Mouse (Mus musculus) neural tube, embryonic 12.5 days (tissue): ENCODE measurements around the gene Trim37. TPM values are rescaled to one million over a fixed set of nuclear protein-coding genes. Genes with fewer than 3 reads are reported as not detected.

Experiments used
- ATAC-seq: fragments of 200-750 bp; cut with Nextera tagmentation; 2 replicates; pipeline ENCODE4 v1.8.0; 2017; ENCODE audit warnings: low read depth, mild to moderate bottlenecking, moderate TSS enrichment, moderate library complexity; ENCODE audit not compliant: low FRiP score
- H3K27ac ChIP-seq: fragments of 300-500 bp; sonication (generic); 2 replicates; pipeline ENCODE4 v1.5.1; 2016
- H3K27me3 ChIP-seq: fragments of 300-500 bp; sonication (generic); replicated peaks from 2 replicates; pipeline ENCODE4 v1.6.1; 2016; ENCODE audit warnings: mild to moderate bottlenecking
- H3K36me3 ChIP-seq: fragments of 300-500 bp; sonication (generic); 2 replicates; pipeline ENCODE4 v1.6.1; 2016; ENCODE audit warnings: mild to moderate bottlenecking
- H3K4me1 ChIP-seq: fragments of 300-500 bp; sonication (generic); 2 replicates; pipeline ENCODE4 v1.6.1; 2016
- H3K4me2 ChIP-seq: fragments of 300-500 bp; sonication (generic); replicated peaks from 2 replicates; pipeline ENCODE4 v1.6.1; 2016; ENCODE audit warnings: mild to moderate bottlenecking
- H3K4me3 ChIP-seq: fragments of 300-500 bp; sonication (generic); 2 replicates; pipeline ENCODE4 v1.5.1; 2016
- H3K9ac ChIP-seq: fragments of 300-500 bp; sonication (generic); 2 replicates; pipeline ENCODE4 v1.6.1; 2016; ENCODE audit warnings: mild to moderate bottlenecking
- H3K9me3 ChIP-seq: fragments of 300-500 bp; sonication (generic); 2 replicates; pipeline ENCODE4 v1.6.1; 2016; ENCODE audit warnings: mild to moderate bottlenecking
- WGBS: fragments of 180-500 bp; shearing (Covaris S2); methylation state at CpG from one replicate; pipeline ENCODE4 v1.1.7; 2016; 5-methylcytosine and 5-hydroxymethylcytosine counted together
- polyA plus RNA-seq: library from polyadenylated mRNA; unstranded; fragments of >200 nt; fragmentation: Nextera tagmentation; extraction: Ambion mirVana; gene quantifications from 2 replicates; pipeline ENCODE4 v1.2.1, GENCODE M21; 2016

The Trim37 gene
- polyA plus RNA-seq, result 79.1 and 82.8 TPM in 2 replicates

- peak; percentile 91 for ATAC-seq
- no peaks in the 10 kb centered on the region for H3K27me3 ChIP-seq
- peak within 1 kb of the TSS; percentile 83 for H3K9ac ChIP-seq
- peak within 1 kb of the TSS; percentile 82 for H3K27ac ChIP-seq
- H3K36me3 ChIP-seq, result peaks cover 27% of the 10 kb centered on the region
- peak within 1 kb of the TSS; percentile 72 for H3K4me2 ChIP-seq
- WGBS, result under 1% methylated on average over 104 of the region's 105 CpGs
- no peaks in the 10 kb centered on the region for H3K9me3 ChIP-seq
- peak within 1 kb of the TSS; percentile 93 for H3K4me3 ChIP-seq
- peaks cover 11% of the 10 kb centered on the region for H3K4me1 ChIP-seq
Measured at GRCm38 (mm10) chr11:87126824-87127816, at the start of gene Trim37. Gene Trim37, plus strand, starts transcription at chr11:87127077.

GRCm38 (mm10) chr11:87083712-87084111, 43.2 kb upstream of the Trim37 start:
- no peak overlapping the region for H3K27ac ChIP-seq
- peaks cover 48% of the 10 kb centered on the region for H3K36me3 ChIP-seq
- H3K27me3 ChIP-seq, result no peaks in the 10 kb centered on the region
- no peaks in the 10 kb centered on the region for H3K9me3 ChIP-seq
- peak overlapping the region; percentile 94; the same call in 1 of the 2 replicates for H3K4me2 ChIP-seq
- ATAC-seq, result no peak
- 89% methylated on average over 1 of the region's 1 CpGs for WGBS
- H3K4me1 ChIP-seq, result peaks cover 26% of the 10 kb centered on the region
- H3K9ac ChIP-seq, result no peak overlapping the region
- no peak overlapping the region for H3K4me3 ChIP-seq

- Histone ChIP-seq H3K9ac (peak overlapping the region; percentile 79; the same call in 1 of the 2 replicates), H3K4me1 (peaks cover 26% of the 10 kb centered on the region), H3K4me3 (peak overlapping the region; percentile 70), H3K9me3 (no peaks in the 10 kb centered on the region), H3K36me3 (peaks cover 37% of the 10 kb centered on the region), H3K27ac (no peak overlapping the region), H3K4me2 (peak overlapping the region; percentile 94), H3K27me3 (no peaks in the 10 kb centered on the region)
- no peak for ATAC-seq
- WGBS, result 93% methylated on average over 13 of the region's 13 CpGs
Measured at GRCm38 (mm10) chr11:87085461-87085860, 41.4 kb upstream of the Trim37 start.

GRCm38 (mm10) chr11:87086290-87086984, 40.4 kb upstream of the Trim37 start, which contains the start of gene Smg8:
Gene Smg8, minus strand, starts transcription at chr11:87086774.
- Histone ChIP-seq H3K9ac (peak within 1 kb of the TSS; percentile 79), H3K9me3 (no peaks in the 10 kb centered on the region), H3K4me1 (peaks cover 26% of the 10 kb centered on the region), H3K27ac (no peak within 1 kb of the TSS), H3K27me3 (no peaks in the 10 kb centered on the region), H3K36me3 (peaks cover 34% of the 10 kb centered on the region), H3K4me2 (peak within 1 kb of the TSS; percentile 94), H3K4me3 (peak within 1 kb of the TSS; percentile 70)
- peak; percentile 72; the same call in 1 of the 2 replicates for ATAC-seq
- WGBS, result 1% methylated on average over 43 of the region's 43 CpGs

GRCm38 (mm10) chr11:87087142-87087541, 39.7 kb upstream of the Trim37 start:
- peak overlapping the region; percentile 70; the same call in 1 of the 2 replicates for H3K4me3 ChIP-seq
- WGBS, result 77% methylated on average over 2 of the region's 2 CpGs
- peaks cover 34% of the 10 kb centered on the region for H3K36me3 ChIP-seq
- H3K9me3 ChIP-seq, result no peaks in the 10 kb centered on the region
- peaks cover 26% of the 10 kb centered on the region for H3K4me1 ChIP-seq
- H3K4me2 ChIP-seq, result peak overlapping the region; percentile 94
- H3K27me3 ChIP-seq, result no peaks in the 10 kb centered on the region
- 0 out of 2 replicates have a peak overlapping the region, but pooled peaks have one; percentile 79 for H3K9ac ChIP-seq
- no peak overlapping the region for H3K27ac ChIP-seq
- ATAC-seq, result no peak

- Histone ChIP-seq H3K9ac (peak within 1 kb of the TSS; percentile 92), H3K27me3 (no peaks in the 10 kb centered on the region), H3K4me2 (peak within 1 kb of the TSS; percentile 75), H3K9me3 (no peaks in the 10 kb centered on the region), H3K4me1 (peaks cover 19% of the 10 kb centered on the region), H3K36me3 (peaks cover 29% of the 10 kb centered on the region), H3K4me3 (peak within 1 kb of the TSS; percentile 81), H3K27ac (peak within 1 kb of the TSS; percentile 82)
- 0% methylated on average over 14 of the region's 14 CpGs for WGBS
- ATAC-seq, result no peak; the same call in 1 of the 2 replicates
Measured at GRCm38 (mm10) chr11:87108409-87108754, 18.5 kb upstream of the Trim37 start, which contains the start of gene Prr11. Gene Prr11, minus strand, starts transcription at chr11:87108708.

GRCm38 (mm10) chr11:87108755-87109518, 17.9 kb upstream of the Trim37 start, which contains the start of gene Ska2:
Gene Ska2, plus strand, starts transcription at chr11:87109234.
- Histone ChIP-seq H3K4me2 (peak within 1 kb of the TSS; percentile 75), H3K36me3 (peaks cover 26% of the 10 kb centered on the region), H3K4me1 (peaks cover 19% of the 10 kb centered on the region), H3K27me3 (no peaks in the 10 kb centered on the region), H3K9ac (peak within 1 kb of the TSS; percentile 92), H3K4me3 (peak within 1 kb of the TSS; percentile 81), H3K9me3 (no peaks in the 10 kb centered on the region), H3K27ac (peak within 1 kb of the TSS; percentile 82)
- under 1% methylated on average over 40 of the region's 40 CpGs for WGBS
- peak; percentile 100 for ATAC-seq

GRCm38 (mm10) chr11:87109519-87110171, 17.2 kb upstream of the Trim37 start:
- no peak for ATAC-seq
- WGBS, result under 1% methylated on average over 42 of the region's 42 CpGs

GRCm38 (mm10) chr11:87110172-87110909, 16.5 kb upstream of the Trim37 start:
- Histone ChIP-seq H3K27ac (peak overlapping the region; percentile 82; the same call in 1 of the 2 replicates), H3K9me3 (no peaks in the 10 kb centered on the region), H3K4me3 (peak overlapping the region; percentile 81), H3K4me1 (peaks cover 19% of the 10 kb centered on the region), H3K36me3 (peaks cover 20% of the 10 kb centered on the region), H3K9ac (peak overlapping the region; percentile 92), H3K4me2 (peak overlapping the region; percentile 75), H3K27me3 (no peaks in the 10 kb centered on the region)
- 10% methylated on average over 9 of the region's 9 CpGs for WGBS
- ATAC-seq, result no peak

More at GRCm38 (mm10) chr11:87109519-87110171, 17.2 kb upstream of the Trim37 start:
- peak overlapping the region; percentile 81 for H3K4me3 ChIP-seq
- H3K4me2 ChIP-seq, result peak overlapping the region; percentile 75
- H3K4me1 ChIP-seq, result peaks cover 19% of the 10 kb centered on the region
- H3K27me3 ChIP-seq, result no peaks in the 10 kb centered on the region
- no peaks in the 10 kb centered on the region for H3K9me3 ChIP-seq
- H3K9ac ChIP-seq, result peak overlapping the region; percentile 92
- H3K27ac ChIP-seq, result peak overlapping the region; percentile 82
- H3K36me3 ChIP-seq, result peaks cover 21% of the 10 kb centered on the region

- WGBS, result 87% methylated on average over 8 of the region's 8 CpGs
Measured at GRCm38 (mm10) chr11:87121864-87122263, 5.0 kb upstream of the Trim37 start.

More at GRCm38 (mm10) chr11:87121864-87122263, 5.0 kb upstream of the Trim37 start:
- Histone ChIP-seq H3K27ac (no peak overlapping the region), H3K4me1 (no peaks in the 10 kb centered on the region), H3K27me3 (no peaks in the 10 kb centered on the region), H3K9me3 (no peaks in the 10 kb centered on the region), H3K4me2 (no peak overlapping the region), H3K4me3 (no peak overlapping the region), H3K9ac (no peak overlapping the region), H3K36me3 (peaks cover 61% of the 10 kb centered on the region)
- no peak for ATAC-seq
